Mouse (Mus musculus): ENCODE measurements around the gene G6pc2.

DNA sequence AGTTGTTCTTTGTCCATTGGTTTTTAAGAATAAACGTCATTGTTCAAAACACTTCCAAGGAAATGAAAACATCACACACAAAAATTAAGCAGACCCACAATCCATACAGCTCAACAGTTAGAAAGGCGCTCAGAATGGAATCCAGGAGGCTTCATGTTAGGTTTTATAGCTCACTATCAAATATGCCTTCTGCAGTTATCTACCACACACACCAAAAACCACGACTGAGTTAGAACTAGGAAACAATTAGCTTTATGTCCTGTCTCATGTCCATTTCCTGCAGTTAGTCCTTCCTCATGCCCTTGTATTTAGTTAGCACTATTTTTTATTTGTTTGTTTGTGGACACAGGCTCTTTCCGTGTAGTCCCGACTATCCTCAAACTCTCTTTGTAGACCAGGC, 19.8 kb upstream of the G6pc2 start:
- TF ChIP-seq CTCF (IDR thresholded peaks at IDR 0.05; ENCODE audit: low read depth, low read length) (no peak), POLR2A (IDR thresholded peaks at IDR 0.05; ENCODE audit: borderline replicate concordance, low read depth, low read length) (no peak)
